Mouse (Mus musculus): Measurements from ENCODE around the gene Tex30. TPM values are rescaled to one million over a fixed set of nuclear protein-coding genes. Genes with fewer than 3 reads are reported as not detected.

The Tex30 gene
- total and polyA plus RNA-seq, 3 experiments: 54.2 to 196 (median 89.6) TPM

DNA sequence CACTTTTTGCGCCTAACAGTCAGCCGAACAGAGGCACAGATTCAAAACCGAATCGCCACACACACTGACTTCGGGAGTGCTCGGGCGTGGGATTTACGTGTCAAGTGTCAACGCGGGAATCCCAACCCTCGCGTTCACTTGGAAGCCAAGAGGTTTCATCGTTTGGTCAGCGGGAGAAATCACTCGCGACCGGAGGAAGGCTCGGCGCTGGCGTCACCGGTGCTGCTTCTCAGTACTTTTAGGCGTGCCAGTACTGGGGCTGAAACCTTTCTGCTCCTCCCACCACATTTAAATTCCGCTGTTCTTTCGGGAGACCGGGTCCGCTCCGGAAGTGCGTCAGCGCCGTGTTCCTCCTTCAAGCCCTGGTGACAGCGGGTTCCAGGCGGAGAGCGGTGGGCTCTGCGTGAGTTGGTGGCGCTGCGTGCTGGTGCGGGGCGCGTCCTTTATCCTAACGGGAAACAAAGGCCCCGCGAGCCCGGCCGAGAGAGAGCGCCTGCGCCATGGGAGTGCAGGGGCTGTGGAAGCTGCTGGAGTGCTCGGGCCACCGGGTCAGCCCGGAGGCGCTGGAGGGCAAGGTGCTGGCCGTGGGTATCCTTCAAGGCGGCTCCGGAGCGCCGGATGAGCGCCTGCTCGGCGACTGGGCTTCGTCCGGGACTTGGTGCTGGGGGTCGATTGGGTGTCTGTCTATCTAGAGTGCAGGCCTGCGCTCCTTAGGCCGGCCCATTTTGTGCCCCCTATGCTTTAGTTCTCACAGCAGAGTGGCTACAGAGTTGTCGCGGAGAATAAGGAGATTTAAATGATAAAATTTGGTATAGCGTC lies 45.5 kb upstream of the Tex30 start, which contains the start of gene Ercc5 (continued):
- TF ChIP-seq MAFK (IDR thresholded peaks at IDR 0.05; ENCODE audit: insufficient replicate concordance, low read length) (peak; percentile 32; the same call in 1 of the 2 replicates), TBP (conservative IDR thresholded peaks at IDR 0.05; ENCODE audit: low read depth, low read length) (peak; percentile 77), E2F4 (IDR thresholded peaks at IDR 0.05; ENCODE audit: insufficient replicate concordance, low read depth, low read length) (peak; percentile 76; the same call in 1 of the 2 replicates), MAZ (IDR thresholded peaks at IDR 0.05; ENCODE audit: low read depth, low read length) (no peak), IRF4 (IDR thresholded peaks at IDR 0.05; ENCODE audit: low read depth, low read length) (peak; percentile 67), GABPA (IDR thresholded peaks at IDR 0.05; ENCODE audit: insufficient replicate concordance, low read depth, low read length) (no peak), EP300 (IDR thresholded peaks at IDR 0.05; ENCODE audit: low read length) (0 out of 2 replicates have a peak, but pooled peaks have one; percentile 29), TCF12 (IDR thresholded peaks at IDR 0.05; ENCODE audit: low read depth, low read length) (peak; percentile 82), HCFC1 (IDR thresholded peaks at IDR 0.05; ENCODE audit: low read depth, low read length) (peak; percentile 74)

GRCm38 (mm10) chr1:44142747-44143146 lies 40.5 kb upstream of the Tex30 start:
- Histone ChIP-seq H3K27ac (ENCODE audit: insufficient read depth, low read depth) (no peak overlapping the region), H3K4me2 (ENCODE audit: insufficient read depth, low read depth, poor library complexity, severe bottlenecking) (no peak overlapping the region), H3K9ac (ENCODE audit: insufficient read depth, low read depth) (no peak overlapping the region), H3K9me3 (replicated peaks; ENCODE audit: low read length) (no peaks in the 10 kb centered on the region), H3K4me1 (ENCODE audit: control insufficient read depth in 1 of 2, insufficient read depth in 2 of 2) (peaks cover 0 to 4% of the 10 kb centered on the region in 2 experiments; a peak in 2 of 4 replicates), H3K79me2 (replicated peaks; ENCODE audit: control insufficient read depth, extremely low read depth, insufficient read depth, poor library complexity, severe bottlenecking) (no peaks in the 10 kb centered on the region), H3K4me3 (replicated peaks in 1 of 3; ENCODE audit: low read depth in 2 of 3, low read length in 2 of 3, poor library complexity in 1 of 3) (no peak overlapping the region), H3K27me3 (replicated peaks) (no peaks in the 10 kb centered on the region), H3K36me3 (replicated peaks in 1 of 2; ENCODE audit: control insufficient read depth in 1 of 2, insufficient read depth in 1 of 2, low read length in 1 of 2) (no peaks in the 10 kb centered on the region)
- dilution Hi-C loops (cut with MboI; ENCODE audit: extremely low pct_ligation_motif_present, extremely low pct_unique_long_range_greater_than_20kb, low sequenced_read_pairs): no loop called here
- in situ Hi-C loops (cut with MboI; ENCODE audit: low pct_ligation_motif_present, low pct_unique_long_range_greater_than_20kb, low sequenced_read_pairs): no loop called here
- no peak for TF ChIP-seq ZKSCAN1 (IDR thresholded peaks at IDR 0.05; ENCODE audit: borderline replicate concordance, low read depth, low read length)
- TF ChIP-seq MXI1 (IDR thresholded peaks at IDR 0.05; ENCODE audit: low read depth, low read length): no peak
- no peak for DNase-seq (ENCODE audit: extremely low read depth)

DNA sequence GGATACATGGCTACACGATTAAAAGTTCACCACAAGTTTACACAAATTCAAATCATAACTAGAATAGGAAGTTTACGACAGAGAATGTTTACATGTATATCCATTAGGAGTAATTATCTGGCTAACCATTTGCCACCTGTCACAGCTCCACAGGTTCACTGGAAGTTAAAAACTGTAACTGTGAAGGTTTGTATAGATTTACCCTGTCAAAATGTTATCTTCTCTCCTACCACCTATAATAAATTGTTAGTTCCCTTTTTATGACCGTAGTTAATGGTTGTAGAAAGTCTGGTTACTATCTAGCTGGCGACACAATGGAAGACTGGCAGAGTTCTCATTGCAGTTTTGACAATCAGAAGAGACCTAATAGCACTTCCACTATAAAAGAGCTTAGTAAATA lies 38.0 kb upstream of the Tex30 start:
- no peak for TF ChIP-seq USF1 (IDR thresholded peaks at IDR 0.05; ENCODE audit: low read depth, low read length)
- no peak for TF ChIP-seq ELF1 (IDR thresholded peaks at IDR 0.05; ENCODE audit: low read depth, low read length)
- TF ChIP-seq RCOR1 (conservative IDR thresholded peaks at IDR 0.05; ENCODE audit: low read depth, low read length): no peak
- no peak for TF ChIP-seq POLR2AphosphoS2 (IDR thresholded peaks at IDR 0.05; ENCODE audit: low read depth, low read length)
- no peak for TF ChIP-seq JUND (conservative IDR thresholded peaks at IDR 0.05; ENCODE audit: low read depth, low read length)
- no peak for TF ChIP-seq MAFK (IDR thresholded peaks at IDR 0.05; ENCODE audit: insufficient replicate concordance, low read length)
- Histone ChIP-seq H3K27me3 (replicated peaks) (no peaks in the 10 kb centered on the region), H3K4me1 (ENCODE audit: control insufficient read depth in 1 of 2, insufficient read depth in 2 of 2) (no peaks in the 10 kb centered on the region), H3K4me2 (ENCODE audit: insufficient read depth, low read depth, poor library complexity, severe bottlenecking) (no peak overlapping the region), H3K4me3 (replicated peaks in 1 of 3; ENCODE audit: low read depth in 2 of 3, low read length in 2 of 3, poor library complexity in 1 of 3) (no peak overlapping the region), H3K9me3 (replicated peaks; ENCODE audit: low read length) (no peaks in the 10 kb centered on the region), H3K27ac (ENCODE audit: insufficient read depth, low read depth) (no peak overlapping the region), H3K9ac (ENCODE audit: insufficient read depth, low read depth) (no peak overlapping the region), H3K79me2 (replicated peaks; ENCODE audit: control insufficient read depth, extremely low read depth, insufficient read depth, poor library complexity, severe bottlenecking) (no peaks in the 10 kb centered on the region), H3K36me3 (replicated peaks in 1 of 2; ENCODE audit: control insufficient read depth in 1 of 2, insufficient read depth in 1 of 2, low read length in 1 of 2) (no peaks in the 10 kb centered on the region)
- DNase-seq (ENCODE audit: extremely low read depth): no peak
- in situ Hi-C loops (cut with MboI; ENCODE audit: low pct_ligation_motif_present, low pct_unique_long_range_greater_than_20kb, low sequenced_read_pairs) (no loop called here), dilution Hi-C loops (cut with MboI; ENCODE audit: extremely low pct_ligation_motif_present, extremely low pct_unique_long_range_greater_than_20kb, low sequenced_read_pairs) (no loop called here)
